Mouse (Mus musculus) cerebellum, postnatal 36 days (tissue): Measurements from ENCODE around the gene Spata33.
"Not testable (repeated sequence)": the region's sequence is repeated elsewhere in the genome, so short reads cannot be mapped to it uniquely, and the experiment has no call there.

Source experiments
- DNase-seq, 2 experiments: peaks; one replicate each; pipeline ENCODE4 v3.0.0; 2021 to 2022; ENCODE audit warnings: mixed read lengths in 2 of 2

Spata33 gene

DNA sequence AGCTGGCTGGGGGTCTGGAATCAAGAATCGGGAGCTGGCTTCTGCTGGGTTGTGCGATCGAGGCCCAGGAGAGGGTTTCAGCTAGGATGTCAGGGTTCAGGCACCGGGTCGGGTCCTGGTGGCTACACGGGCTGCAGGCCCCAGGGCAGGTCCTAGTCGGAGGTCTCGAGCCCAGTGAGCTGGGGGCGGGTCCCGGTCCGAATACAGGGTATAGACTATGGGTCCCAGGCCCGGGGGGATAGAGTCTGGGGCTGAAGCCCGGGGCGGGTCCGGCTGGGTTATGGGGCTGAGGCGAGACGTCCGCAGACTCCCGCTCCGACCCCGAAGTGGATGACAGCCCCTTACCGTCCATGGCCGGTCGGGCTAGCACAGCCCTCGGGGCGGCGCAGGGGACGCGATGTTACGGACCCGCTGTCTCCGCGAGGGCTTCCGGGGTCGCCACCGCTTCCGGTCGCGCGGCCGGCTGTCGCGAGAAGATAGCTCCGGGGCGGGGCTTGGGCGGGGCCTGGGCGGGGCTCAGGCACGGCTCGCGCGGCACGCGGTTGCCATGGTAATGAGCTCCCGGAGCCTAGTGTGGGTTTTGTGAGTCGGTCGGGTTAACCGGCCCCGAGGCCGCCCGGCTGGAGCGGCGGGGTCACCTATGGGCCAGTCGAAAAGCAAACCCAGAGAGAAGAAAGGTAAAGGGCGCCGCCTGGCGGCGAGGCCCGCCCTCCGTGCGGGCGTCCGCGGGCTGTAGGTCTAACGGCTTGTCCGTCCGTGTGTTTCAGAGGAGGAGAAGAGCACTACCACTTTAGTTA is at the start of gene Spata33, which contains the start of gene Chmp1a:
TSS of gene Spata33 (plus strand) at position 512 of the 797 bp plus-strand sequence.
TSS of gene Chmp1a (minus strand) at position 443 of the 797 bp plus-strand sequence.
- peak; percentile 84 to 85 for DNase-seq

DNA sequence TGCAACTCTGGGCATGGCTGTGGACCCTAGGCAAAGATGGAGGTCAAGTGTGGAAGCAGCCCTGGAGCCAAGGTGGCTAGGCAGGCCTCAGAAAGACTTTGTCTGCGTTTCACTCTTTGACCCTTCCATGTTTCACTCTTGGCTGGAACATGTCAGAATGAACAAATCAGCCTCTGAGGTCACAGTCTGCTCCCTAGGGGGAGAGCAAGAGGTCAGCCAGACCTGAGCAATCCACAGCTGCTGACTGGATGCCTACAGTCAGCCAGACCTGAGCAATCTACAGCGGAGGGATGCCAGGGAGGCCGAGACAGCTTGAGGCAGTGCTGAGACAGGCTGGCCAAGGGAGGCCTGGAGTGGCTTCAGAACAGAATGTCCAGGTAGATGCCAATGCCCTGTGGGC is 31.2 kb upstream of the Spata33 start:
- no peak for DNase-seq

DNA sequence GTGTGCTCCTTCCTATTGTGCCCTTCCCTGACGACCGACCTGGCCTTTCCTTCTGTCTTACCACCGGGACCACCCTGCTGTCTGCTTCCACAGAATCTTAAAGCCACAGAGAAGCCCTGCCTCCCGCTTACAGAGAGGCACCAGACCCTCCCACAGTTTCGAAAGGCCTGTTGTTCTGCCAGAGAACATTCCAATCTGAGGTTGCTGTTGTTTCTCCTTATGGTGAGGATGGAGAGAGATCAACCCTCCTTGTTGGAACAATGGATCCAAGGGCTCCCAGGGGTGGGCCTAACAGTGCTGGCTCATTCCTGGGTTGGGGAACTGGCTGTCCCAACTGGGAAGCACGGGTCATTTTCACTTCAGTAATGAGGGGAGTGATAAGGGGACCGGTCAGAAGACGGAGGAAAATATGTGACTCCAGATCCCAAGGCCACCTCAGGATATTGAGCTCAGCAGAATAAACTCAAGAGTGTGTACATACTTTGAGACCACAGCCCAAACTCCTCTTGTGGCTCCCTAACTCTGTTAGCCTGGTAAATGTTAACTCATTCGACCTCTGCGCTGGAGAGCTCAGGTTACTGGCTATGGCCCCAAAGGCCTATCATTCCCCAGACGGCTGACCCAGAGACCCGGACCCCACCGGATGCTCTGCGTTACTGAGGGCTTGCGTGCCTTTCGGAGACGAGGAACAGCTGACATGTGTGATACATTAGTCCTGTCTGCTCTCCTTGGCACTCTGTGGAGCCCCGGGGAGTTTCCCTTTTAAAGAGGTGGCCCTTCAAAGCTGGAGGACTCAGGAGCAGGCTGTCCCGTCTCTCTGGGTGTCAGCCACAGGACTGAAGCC is 26.8 kb upstream of the Spata33 start, which contains the start of gene Dpep1:
TSS of gene Dpep1 (plus strand) at position 677 of the 844 bp plus-strand sequence.
- DNase-seq, result no peak

DNA sequence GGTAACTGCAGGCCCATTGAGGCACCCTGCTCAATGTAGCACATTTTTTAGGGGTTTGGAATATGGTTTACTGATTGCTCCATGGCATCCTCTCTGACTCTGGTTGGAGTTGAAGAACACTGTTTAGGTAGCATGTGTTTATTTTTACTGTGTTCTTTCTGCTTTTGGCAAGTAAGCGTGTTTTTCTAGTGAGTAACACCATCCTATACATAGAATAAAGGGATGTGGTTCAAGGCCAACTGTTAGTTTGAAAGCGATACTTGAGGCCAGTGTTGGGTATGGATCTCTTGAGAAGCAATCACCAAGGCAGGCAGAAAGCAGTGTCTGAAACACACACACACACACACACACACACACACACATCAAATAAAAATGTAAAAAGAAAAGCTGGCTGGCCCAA is 24.6 kb upstream of the Spata33 start:
- no peak for DNase-seq

DNA sequence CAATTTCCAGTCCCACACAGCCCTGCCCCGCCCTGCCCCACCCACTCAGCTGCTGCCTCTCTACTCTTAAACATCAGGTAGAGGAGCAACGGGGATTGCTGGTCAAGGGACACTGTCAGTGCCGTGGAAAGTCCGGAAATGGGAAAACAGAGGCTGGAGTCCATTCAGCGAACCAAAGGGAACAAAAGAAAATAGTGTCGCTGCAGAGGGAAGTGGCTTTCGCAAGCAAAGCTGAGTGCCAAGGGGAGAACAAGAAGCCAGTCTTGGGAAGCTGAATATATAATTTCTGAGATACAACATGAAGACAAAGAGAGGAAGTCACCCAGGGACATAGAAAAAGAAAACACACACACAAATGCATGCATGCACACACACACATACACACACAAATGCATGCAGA is 23.8 kb upstream of the Spata33 start:
- no peak for DNase-seq

DNA sequence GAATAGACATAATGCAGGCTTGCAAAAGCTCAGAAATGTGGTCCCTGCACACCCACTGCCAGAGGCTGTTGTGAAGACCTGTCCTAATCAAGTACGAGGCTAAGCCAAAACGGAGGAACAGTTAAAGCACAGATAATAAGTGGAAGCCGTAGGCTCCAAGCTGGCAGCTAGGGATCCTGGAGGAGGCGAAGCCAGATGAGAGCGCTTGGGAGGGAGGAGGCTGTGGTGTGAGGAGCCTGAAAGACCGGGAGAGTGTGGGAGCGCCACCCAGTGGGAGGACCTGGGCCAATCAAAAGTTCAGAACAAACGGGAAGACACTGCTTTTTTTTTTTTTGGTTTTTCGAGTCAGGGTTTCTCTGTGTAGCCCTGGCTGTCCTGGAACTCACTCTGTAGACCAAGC is 22.0 kb upstream of the Spata33 start:
- peak; percentile 59 to 69 for DNase-seq

DNA sequence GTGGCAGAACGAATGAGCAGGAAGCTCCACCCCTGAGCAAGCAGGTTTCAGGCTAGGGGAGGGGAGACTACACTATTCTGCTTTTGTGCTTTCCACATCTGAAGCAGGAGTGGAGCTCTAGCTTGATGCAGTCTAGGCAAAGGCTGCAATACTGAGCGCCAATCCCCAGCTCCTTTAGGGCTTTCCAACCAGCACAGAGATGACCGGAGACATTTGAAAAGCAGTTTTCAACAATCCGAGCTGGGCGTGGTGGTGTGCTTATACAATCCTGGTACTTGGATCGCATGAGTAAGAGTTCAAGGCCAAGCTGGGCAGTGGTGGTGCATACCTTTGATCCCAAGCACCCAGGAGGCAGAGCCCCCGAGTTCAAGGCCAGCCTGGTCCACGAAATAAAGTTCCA is 20.7 kb upstream of the Spata33 start:
- DNase-seq, result no peak

DNA sequence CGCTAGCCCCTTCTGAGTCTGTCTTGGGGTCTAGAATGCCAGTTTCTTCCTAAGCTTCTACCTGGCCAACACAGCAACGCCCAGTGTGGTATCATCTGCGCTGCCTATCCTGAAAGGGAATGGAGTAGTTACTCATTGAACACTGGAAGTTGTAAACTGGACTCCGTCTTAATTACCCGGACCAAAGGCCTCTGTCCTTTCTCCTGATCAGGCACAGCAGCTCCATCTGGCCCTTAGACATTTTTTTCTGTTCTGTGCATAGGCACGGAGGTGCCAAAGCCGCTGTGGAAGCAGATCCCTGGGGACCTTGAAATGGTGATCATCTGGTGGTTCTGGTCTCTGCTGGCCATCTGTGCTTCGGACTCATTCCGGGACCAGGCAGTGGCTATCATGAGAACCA is 18.9 kb upstream of the Spata33 start:
- no peak for DNase-seq

DNA sequence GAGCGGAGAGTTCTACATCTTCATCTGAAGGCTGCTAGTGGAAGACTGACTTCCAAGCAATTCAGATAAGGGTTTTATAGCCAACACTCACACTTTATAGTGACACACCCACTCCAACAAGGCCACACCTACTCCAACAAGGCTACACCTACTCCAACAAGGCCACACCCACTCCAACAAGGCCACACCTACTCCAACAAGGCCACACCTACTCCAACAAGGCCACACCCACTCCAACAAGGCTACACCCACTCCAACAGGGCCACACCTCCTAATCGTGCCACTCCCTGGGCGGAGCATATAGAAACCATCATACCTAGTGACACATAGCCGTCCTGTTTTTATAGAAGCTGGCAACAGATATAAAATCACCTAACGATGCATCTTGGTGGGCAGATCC is 15.6 kb upstream of the Spata33 start:
- not testable (repeated sequence) for DNase-seq

DNA sequence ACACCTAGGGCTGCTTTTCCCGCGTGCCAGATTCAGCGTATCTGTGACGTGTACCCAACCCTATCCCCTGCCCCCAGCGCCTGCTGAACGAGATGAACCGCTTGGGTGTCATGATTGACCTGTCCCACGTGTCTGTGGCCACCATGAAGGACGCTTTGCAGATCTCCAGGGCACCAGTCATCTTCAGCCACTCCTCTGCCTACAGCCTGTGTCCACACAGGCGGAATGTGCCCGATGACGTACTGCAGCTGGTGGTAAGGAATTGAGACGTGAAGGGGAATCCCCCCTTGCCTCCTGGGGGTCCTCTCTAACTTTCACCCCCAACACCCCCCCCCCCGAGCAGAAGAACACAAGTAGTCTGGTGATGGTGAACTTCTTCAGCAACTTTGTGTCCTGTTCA is 12.8 kb upstream of the Spata33 start:
- no peak for DNase-seq

DNA sequence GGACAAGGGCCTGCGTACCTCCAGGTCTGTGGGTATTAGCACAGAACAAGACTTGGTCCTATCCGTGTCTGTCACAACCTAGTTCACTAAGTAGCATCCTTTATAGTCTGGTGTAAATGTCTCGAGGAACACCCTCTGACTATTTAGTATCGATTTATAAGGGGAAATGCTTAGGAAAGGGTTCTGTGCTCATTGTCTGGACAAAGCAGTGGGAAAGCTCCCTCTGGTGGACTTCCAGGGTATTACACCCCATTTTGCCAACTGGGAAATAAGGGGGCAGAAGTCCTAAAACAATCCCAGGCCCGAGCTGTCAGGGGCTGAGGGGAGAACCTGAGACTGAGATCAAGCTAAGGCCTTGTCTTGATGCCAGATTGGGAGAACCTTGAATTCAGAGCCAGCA is 10.3 kb upstream of the Spata33 start:
- peak; percentile 70 to 81 for DNase-seq

DNA sequence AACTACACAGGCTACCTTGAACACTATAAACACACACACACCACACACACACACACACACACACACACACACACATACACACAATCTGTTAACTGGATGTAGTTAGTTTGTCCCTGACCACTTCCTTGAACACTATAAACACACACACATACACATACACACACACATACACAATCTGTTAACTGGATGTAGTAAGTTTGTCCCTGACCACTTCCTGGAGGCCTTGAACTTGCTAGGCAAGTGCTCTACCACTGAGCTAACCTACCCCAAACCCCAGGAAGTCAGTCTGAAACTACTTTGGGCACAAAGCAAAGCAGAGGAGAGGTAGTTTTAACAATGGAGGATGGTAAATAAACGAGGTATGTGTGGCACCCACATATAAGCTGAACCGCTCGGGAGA is 9.1 kb upstream of the Spata33 start:
- no peak for DNase-seq

DNA sequence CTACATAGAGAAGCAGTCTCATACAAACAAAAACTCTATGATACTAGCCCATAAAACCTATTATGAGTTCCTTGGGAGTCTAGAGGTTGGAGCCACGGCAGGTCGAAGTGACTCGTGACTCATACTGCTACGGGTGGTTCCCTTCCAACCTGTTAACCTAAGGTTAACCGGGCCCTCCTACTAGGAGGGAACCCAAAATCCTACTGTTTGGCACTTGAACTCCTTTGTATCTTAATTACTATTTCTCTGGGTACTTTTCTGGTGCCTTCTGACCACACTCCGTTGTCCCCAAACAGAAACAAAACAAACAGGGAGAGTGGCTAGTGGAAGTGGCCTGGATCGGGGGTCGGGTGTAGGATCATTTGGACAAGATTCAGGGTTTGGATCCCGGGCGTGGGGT is 756 bp upstream of the Spata33 start:
- no peak for DNase-seq

DNA sequence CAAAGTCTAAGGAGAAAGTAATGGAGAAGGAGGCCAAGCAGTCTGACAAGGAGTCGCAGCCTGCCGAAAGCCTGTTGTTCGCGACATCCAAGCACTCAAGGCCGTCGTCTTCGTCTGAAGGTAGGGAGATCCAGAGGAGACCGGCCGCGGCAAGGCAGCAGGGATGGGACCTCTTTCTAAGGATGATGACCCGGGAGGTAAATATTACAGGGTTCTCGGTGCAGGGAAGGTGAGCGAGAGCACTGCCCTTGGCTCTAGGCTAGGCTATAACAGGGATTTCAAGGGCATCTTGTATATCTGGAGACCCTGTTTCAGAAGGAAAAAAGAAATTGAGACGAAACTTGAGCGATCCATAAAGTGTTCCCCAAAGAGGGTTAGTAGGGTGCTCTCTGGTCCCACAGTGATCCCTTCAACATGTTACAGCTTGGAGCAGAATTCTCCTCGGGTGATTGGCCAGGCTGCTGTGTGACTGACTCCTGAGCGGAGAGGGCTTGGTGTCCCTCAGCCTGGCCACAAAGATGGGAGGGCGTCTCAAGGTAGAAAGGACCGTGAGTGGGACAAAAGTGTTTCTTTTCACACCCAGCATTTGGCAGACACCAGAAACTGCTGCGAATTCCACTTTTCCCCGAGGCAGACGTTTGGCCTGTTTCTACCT is 613 bp downstream of the Spata33 start:
- DNase-seq, result no peak

DNA sequence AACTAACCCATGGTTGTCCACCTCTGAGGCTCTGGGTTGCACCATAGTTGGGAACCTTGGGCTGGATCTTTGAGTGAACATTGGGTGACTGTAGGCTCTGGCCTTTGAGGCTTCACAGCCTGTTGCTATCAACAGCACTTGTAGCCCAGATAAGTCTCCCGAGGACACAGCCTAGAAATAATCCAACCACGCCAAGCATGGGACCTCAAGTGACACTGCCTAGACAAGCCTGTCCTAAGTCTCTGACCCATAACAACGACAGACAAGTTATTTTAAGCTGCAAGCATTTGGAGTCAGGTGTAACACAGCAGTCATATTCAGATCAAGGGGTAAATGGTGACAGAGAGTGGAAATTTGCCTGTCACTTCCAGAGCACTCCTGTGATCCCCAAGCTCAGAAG is 2.8 kb downstream of the Spata33 start:
- DNase-seq, result no peak

DNA sequence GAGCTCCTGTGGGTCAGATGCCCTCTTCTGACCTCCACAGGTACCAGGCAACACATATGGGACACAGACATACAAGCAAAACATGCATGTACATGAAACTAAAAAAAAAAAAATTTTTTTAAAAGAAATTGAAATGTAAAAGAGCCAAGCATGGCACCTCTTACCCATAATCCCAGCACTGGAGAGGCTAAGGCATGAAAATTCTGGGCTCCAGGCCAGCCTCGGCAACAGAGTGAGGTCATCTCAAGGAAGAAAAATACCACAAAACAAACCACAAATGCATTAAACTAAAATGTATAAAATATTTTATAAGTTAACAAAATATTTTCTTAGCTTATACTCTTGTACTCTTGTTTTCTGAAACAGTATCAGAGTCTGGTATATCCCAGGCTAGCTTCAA is 8.3 kb downstream of the Spata33 start:
- no peak for DNase-seq

DNA sequence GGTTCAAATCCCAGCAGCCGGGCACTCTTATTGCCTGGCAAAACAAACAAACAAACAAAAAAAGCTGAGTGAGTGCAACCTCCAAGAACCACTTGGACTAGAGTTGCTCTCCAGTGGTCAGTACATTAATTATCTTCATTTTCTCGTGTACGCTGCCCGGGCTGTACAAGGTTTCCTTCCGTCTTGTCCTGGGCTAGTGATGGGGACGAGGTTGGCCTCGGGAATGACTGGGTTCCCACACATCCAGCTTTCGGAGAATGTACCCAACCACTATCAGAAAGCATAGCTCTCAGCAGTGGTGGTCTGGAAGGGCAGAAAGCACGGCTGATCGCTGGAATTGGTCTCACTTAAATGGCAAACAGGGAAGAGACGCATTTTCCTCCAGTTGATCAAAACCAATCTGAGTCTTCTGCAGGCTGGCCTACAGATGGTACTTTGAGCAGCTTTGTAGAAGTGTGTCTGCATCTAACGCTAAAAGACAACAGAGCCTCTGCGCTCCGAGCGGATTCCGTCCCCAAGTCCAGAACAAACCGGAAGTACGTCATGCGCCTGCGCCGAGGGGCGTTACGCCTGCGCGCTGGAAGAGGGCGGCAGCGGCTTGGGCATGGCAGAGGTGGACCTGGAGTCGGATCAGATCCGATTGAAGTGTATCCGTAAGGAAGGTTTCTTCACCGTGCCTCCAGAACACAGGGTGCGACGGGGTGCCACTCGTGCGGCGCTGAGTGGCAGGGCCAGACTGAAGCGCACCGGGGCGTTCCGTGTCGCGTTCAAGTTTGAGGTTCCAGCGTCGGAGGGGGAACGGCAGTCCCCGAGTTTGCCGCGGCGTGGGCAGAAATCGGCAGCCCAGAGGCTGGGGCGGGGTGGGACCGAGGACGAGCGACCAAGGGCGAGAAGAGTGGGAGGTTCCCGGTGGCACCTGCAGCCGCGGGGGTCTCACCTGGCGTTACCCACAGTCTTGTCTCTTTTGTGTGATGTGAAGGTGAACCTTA is 11.9 kb downstream of the Spata33 start, which contains the start of gene Cdk10:
TSS of gene Cdk10 (plus strand) at position 565 of the 989 bp plus-strand sequence.
- peak; percentile 95 to 97 for DNase-seq

DNA sequence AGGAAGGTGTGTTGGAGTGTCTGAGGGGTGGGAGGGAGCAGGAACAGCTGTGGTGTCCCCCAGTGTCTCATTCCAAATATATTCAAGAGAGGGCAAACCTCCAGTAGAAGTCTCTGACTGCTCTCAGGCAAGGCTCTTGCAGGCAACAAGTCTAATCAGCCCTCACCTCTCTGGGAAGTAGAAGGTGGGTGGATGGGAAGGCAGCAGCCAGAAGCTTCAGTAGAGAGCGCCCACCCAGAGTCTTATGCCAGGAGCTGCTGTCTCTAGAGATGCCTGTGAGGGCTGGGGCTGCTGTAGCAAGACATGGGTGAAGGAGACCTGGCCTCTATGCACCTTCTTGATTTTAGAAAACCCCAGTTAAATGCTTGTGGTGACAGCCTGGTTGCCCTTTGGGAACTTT is 15.8 kb downstream of the Spata33 start:
- no peak for DNase-seq

DNA sequence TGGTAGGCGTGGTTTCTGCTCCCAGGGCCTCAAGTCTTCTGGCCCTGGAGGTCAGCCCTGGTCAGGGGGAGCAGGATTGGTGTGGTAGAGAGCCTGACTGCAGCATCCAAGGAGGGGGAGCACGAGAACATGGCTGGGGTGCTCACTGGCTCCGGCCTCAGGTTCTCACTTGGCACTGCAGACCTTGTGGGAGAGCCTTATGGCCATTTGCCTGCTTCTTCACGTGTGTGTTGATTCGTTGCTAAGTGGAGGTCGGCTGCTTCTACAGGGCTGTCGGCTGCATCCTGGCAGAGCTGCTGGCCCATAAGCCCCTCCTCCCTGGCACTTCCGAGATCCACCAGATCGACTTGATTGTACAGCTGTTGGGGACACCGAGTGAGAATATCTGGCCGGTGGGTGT is 17.7 kb downstream of the Spata33 start:
- not testable (repeated sequence) for DNase-seq

DNA sequence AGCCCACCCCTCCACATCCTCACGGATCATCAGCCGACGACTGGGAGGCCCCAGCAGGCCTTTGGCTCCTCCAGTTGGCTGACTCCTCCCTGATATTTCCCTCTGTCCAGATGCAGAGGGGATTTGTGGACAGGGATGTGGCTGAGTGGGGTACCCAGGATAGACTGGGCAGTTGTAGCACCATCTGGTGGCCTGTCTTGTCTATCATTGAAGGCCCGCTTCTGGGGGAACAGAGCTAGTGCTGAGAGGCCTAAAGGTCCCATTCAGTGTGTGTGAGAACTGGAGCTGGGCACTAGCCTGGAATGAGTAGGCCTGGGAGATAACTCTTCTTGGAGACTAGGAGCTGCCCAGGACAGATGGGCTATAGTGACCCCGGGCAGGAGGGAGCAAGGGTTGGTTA is 19.1 kb downstream of the Spata33 start:
- no peak for DNase-seq

DNA sequence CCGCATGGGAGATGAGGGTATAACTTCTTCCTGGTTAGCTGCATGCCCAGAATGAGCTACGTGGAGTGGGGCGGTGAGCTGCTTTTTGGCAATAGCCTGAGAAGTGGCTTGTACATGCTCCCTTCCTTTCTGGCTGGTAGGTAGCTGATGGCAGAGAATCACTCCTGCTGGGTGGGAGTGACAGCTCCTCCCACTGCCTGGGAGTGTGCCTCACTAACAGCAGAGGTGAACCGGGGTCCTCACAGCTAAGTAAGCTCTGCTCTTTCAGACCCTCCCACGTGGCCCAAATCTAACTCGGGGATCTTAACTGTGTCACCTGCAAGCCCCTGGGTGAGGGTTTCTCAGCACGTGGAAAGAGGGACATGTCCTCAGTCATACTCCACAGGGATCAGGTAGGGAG is 19.9 kb downstream of the Spata33 start:
- DNase-seq, result no peak

DNA sequence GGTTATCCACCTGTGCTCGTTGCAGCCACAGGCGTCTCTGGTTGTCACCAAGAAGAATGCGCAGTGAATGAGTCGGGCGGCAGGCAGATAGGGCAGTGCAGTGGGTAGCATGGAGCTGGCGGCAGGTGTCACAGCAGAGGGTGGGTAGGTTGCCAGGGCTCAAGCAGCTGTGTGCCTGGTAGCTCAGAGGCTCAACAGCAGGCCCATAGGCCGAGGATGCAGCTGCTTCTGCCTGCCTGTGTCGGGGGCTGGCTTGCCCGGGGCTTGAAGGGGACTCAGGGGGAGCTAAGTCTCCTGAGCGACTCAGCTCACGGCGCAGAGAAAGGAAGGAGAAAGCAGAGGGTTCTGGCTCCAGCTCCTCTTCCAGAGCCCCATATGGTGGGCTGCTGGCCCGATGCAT is 20.7 kb downstream of the Spata33 start:
- DNase-seq, result no peak
